Mouse (Mus musculus): ENCODE data around the gene Ppp1r36. TPM values are rescaled to one million over a fixed set of nuclear protein-coding genes. Genes with fewer than 3 reads are reported as not detected.

Gene Ppp1r36
- 1.2 and 2.5 TPM in 2 replicates for polyA plus RNA-seq (2014; fragmentation: Nextera tagmentation; extraction: Ambion mirVana)

- H3K4me1 ChIP-seq (ENCODE audit: control insufficient read depth, insufficient read depth, low read length), result no peaks in the 10 kb centered on the region; the same call in 1 of the 2 replicates
- ATAC-seq (replicated peaks; ENCODE audit: insufficient number of reproducible peaks, low FRiP score, low TSS enrichment, low read depth) (no peak), DNase-seq (ENCODE audit: low spot score) (peak; percentile 49)
- H3K27ac ChIP-seq (replicated peaks; ENCODE audit: low read depth, low read length), result no peak within 1 kb of the TSS
- under 1% methylated on average over 37 of the region's 37 CpGs for WGBS
- H3K4me2 ChIP-seq (ENCODE audit: low read depth, low read length), result peak within 1 kb of the TSS; percentile 78
- H3K27me3 ChIP-seq (ENCODE audit: control insufficient read depth, insufficient read depth, low read length), result no peaks in the 10 kb centered on the region
- peak within 1 kb of the TSS; percentile 40 for H3K4me3 ChIP-seq (ENCODE audit: low read depth, low read length)
- no peaks in the 10 kb centered on the region for H3K36me3 ChIP-seq (replicated peaks; ENCODE audit: control insufficient read depth, insufficient read depth, low read depth, low read length)
- no peaks in the 10 kb centered on the region for H3K9me3 ChIP-seq (replicated peaks; ENCODE audit: control insufficient read depth, low read length)
- peak within 1 kb of the TSS; percentile 57 for H3K9ac ChIP-seq (replicated peaks; ENCODE audit: low read length)
Measured at GRCm38 (mm10) chr12:76417433-76417854, at the start of gene Ppp1r36. Ppp1r36 (plus strand) TSS chr12:76417538.

- Histone ChIP-seq H3K27ac (replicated peaks; ENCODE audit: low read depth, low read length) (0 out of 2 replicates have a peak overlapping the region, but pooled peaks have one; percentile 35), H3K4me1 (ENCODE audit: control insufficient read depth, insufficient read depth, low read length) (peaks cover 10% of the 10 kb centered on the region), H3K27me3 (ENCODE audit: control insufficient read depth, insufficient read depth, low read length) (no peaks in the 10 kb centered on the region), H3K9me3 (replicated peaks; ENCODE audit: control insufficient read depth, low read length) (no peaks in the 10 kb centered on the region), H3K36me3 (replicated peaks; ENCODE audit: control insufficient read depth, insufficient read depth, low read depth, low read length) (no peaks in the 10 kb centered on the region), H3K4me2 (ENCODE audit: low read depth, low read length) (peak overlapping the region; percentile 87), H3K4me3 (ENCODE audit: low read depth, low read length) (peak overlapping the region; percentile 97), H3K9ac (replicated peaks; ENCODE audit: low read length) (peak overlapping the region; percentile 96)
- 9% methylated on average over 9 of the region's 9 CpGs for WGBS
- DNase-seq (ENCODE audit: low spot score) (peak; percentile 20), ATAC-seq (replicated peaks; ENCODE audit: insufficient number of reproducible peaks, low FRiP score, low TSS enrichment, low read depth) (no peak)
Measured at GRCm38 (mm10) chr12:76368201-76368789, 49.0 kb upstream of the Ppp1r36 start.

- Histone ChIP-seq H3K9me3 (replicated peaks; ENCODE audit: control insufficient read depth, low read length) (no peaks in the 10 kb centered on the region), H3K4me3 (ENCODE audit: low read depth, low read length) (peak overlapping the region; percentile 97), H3K4me2 (ENCODE audit: low read depth, low read length) (peak overlapping the region; percentile 87), H3K27me3 (ENCODE audit: control insufficient read depth, insufficient read depth, low read length) (no peaks in the 10 kb centered on the region), H3K36me3 (replicated peaks; ENCODE audit: control insufficient read depth, insufficient read depth, low read depth, low read length) (no peaks in the 10 kb centered on the region), H3K27ac (replicated peaks; ENCODE audit: low read depth, low read length) (peak overlapping the region; percentile 100), H3K9ac (replicated peaks; ENCODE audit: low read length) (peak overlapping the region; percentile 96), H3K4me1 (ENCODE audit: control insufficient read depth, insufficient read depth, low read length) (peaks cover 10% of the 10 kb centered on the region)
- under 1% methylated on average over 19 of the region's 26 CpGs for WGBS
- ATAC-seq (replicated peaks; ENCODE audit: insufficient number of reproducible peaks, low FRiP score, low TSS enrichment, low read depth), result peak; percentile 29
- peak; percentile 73 for DNase-seq (ENCODE audit: low spot score)
Measured at GRCm38 (mm10) chr12:76368790-76369205, 48.5 kb upstream of the Ppp1r36 start.

GRCm38 (mm10) chr12:76369206-76369977, 47.9 kb upstream of the Ppp1r36 start, which contains the start of gene Zbtb25:
Zbtb25 (minus strand) TSS chr12:76369602.
- H3K4me3 ChIP-seq (ENCODE audit: low read depth, low read length), result peak within 1 kb of the TSS; percentile 97
- no peaks in the 10 kb centered on the region for H3K9me3 ChIP-seq (replicated peaks; ENCODE audit: control insufficient read depth, low read length)
- no peaks in the 10 kb centered on the region for H3K27me3 ChIP-seq (ENCODE audit: control insufficient read depth, insufficient read depth, low read length)
- DNase-seq (ENCODE audit: low spot score), result peak; percentile 90
- peak; percentile 58 for ATAC-seq (replicated peaks; ENCODE audit: insufficient number of reproducible peaks, low FRiP score, low TSS enrichment, low read depth)
- peak within 1 kb of the TSS; percentile 96 for H3K9ac ChIP-seq (replicated peaks; ENCODE audit: low read length)
- WGBS, result under 1% methylated on average over 80 of the region's 96 CpGs
- no peaks in the 10 kb centered on the region for H3K36me3 ChIP-seq (replicated peaks; ENCODE audit: control insufficient read depth, insufficient read depth, low read depth, low read length)
- H3K4me1 ChIP-seq (ENCODE audit: control insufficient read depth, insufficient read depth, low read length), result peaks cover 10% of the 10 kb centered on the region
- peak within 1 kb of the TSS; percentile 100 for H3K27ac ChIP-seq (replicated peaks; ENCODE audit: low read depth, low read length)
- H3K4me2 ChIP-seq (ENCODE audit: low read depth, low read length), result peak within 1 kb of the TSS; percentile 87

GRCm38 (mm10) chr12:76369978-76370830, 47.1 kb upstream of the Ppp1r36 start, which contains the start of gene Zbtb1:
Zbtb1 (plus strand) TSS chr12:76370266.
- Histone ChIP-seq H3K4me3 (ENCODE audit: low read depth, low read length) (peak within 1 kb of the TSS; percentile 97), H3K36me3 (replicated peaks; ENCODE audit: control insufficient read depth, insufficient read depth, low read depth, low read length) (no peaks in the 10 kb centered on the region), H3K4me1 (ENCODE audit: control insufficient read depth, insufficient read depth, low read length) (peaks cover 10% of the 10 kb centered on the region), H3K9ac (replicated peaks; ENCODE audit: low read length) (peak within 1 kb of the TSS; percentile 96), H3K27ac (replicated peaks; ENCODE audit: low read depth, low read length) (peak within 1 kb of the TSS; percentile 100), H3K4me2 (ENCODE audit: low read depth, low read length) (peak within 1 kb of the TSS; percentile 87), H3K9me3 (replicated peaks; ENCODE audit: control insufficient read depth, low read length) (no peaks in the 10 kb centered on the region), H3K27me3 (ENCODE audit: control insufficient read depth, insufficient read depth, low read length) (no peaks in the 10 kb centered on the region)
- peak; percentile 76 for DNase-seq (ENCODE audit: low spot score)
- WGBS, result under 1% methylated on average over 84 of the region's 99 CpGs
- ATAC-seq (replicated peaks; ENCODE audit: insufficient number of reproducible peaks, low FRiP score, low TSS enrichment, low read depth), result peak; percentile 76

GRCm38 (mm10) chr12:76370831-76371571, 46.3 kb upstream of the Ppp1r36 start:
- H3K9me3 ChIP-seq (replicated peaks; ENCODE audit: control insufficient read depth, low read length), result no peaks in the 10 kb centered on the region
- DNase-seq (ENCODE audit: low spot score), result peak; percentile 87
- peak overlapping the region; percentile 96 for H3K9ac ChIP-seq (replicated peaks; ENCODE audit: low read length)
- H3K4me3 ChIP-seq (ENCODE audit: low read depth, low read length), result peak overlapping the region; percentile 97
- H3K4me1 ChIP-seq (ENCODE audit: control insufficient read depth, insufficient read depth, low read length), result peaks cover 10% of the 10 kb centered on the region
- ATAC-seq (replicated peaks; ENCODE audit: insufficient number of reproducible peaks, low FRiP score, low TSS enrichment, low read depth), result peak; percentile 45
- no peaks in the 10 kb centered on the region for H3K36me3 ChIP-seq (replicated peaks; ENCODE audit: control insufficient read depth, insufficient read depth, low read depth, low read length)
- WGBS, result under 1% methylated on average over 55 of the region's 63 CpGs
- no peaks in the 10 kb centered on the region for H3K27me3 ChIP-seq (ENCODE audit: control insufficient read depth, insufficient read depth, low read length)
- H3K27ac ChIP-seq (replicated peaks; ENCODE audit: low read depth, low read length), result peak overlapping the region; percentile 100
- peak overlapping the region; percentile 87 for H3K4me2 ChIP-seq (ENCODE audit: low read depth, low read length)

GRCm38 (mm10) chr12:76372046-76372445, 45.3 kb upstream of the Ppp1r36 start:
- no peak overlapping the region for H3K27ac ChIP-seq (replicated peaks; ENCODE audit: low read depth, low read length)
- H3K4me2 ChIP-seq (ENCODE audit: low read depth, low read length), result peak overlapping the region; percentile 87
- ATAC-seq (replicated peaks; ENCODE audit: insufficient number of reproducible peaks, low FRiP score, low TSS enrichment, low read depth), result no peak
- H3K27me3 ChIP-seq (ENCODE audit: control insufficient read depth, insufficient read depth, low read length), result no peaks in the 10 kb centered on the region
- H3K4me1 ChIP-seq (ENCODE audit: control insufficient read depth, insufficient read depth, low read length), result peaks cover 10% of the 10 kb centered on the region
- WGBS, result 45% methylated on average over 7 of the region's 7 CpGs
- H3K9ac ChIP-seq (replicated peaks; ENCODE audit: low read length), result no peak overlapping the region; the same call in 1 of the 2 replicates
- no peaks in the 10 kb centered on the region for H3K36me3 ChIP-seq (replicated peaks; ENCODE audit: control insufficient read depth, insufficient read depth, low read depth, low read length)
- H3K9me3 ChIP-seq (replicated peaks; ENCODE audit: control insufficient read depth, low read length), result no peaks in the 10 kb centered on the region
- no peak for DNase-seq (ENCODE audit: low spot score)
- peak overlapping the region; percentile 97 for H3K4me3 ChIP-seq (ENCODE audit: low read depth, low read length)
